Mouse (Mus musculus): ENCODE data around the gene Gm20518. TPM values are rescaled to one million over a fixed set of nuclear protein-coding genes. Genes with fewer than 3 reads are reported as not detected.

Gene Gm20518
- total RNA-seq, 2 experiments from 2014 or later, result 2.2 to 2.6 TPM

- no peak for DNase-seq (ENCODE audit: low spot score in 2 of 2)
- Histone ChIP-seq H3K4me3 (no peak overlapping the region), H3K27ac (peak overlapping the region; percentile 83)
- TF ChIP-seq CTCF (conservative IDR thresholded peaks at IDR 0.05), result no peak
Measured at GRCm38 (mm10) chr16:17851860-17852259, 39.6 kb downstream of the Gm20518 start.

GRCm38 (mm10) chr16:17851331-17851730 lies 40.1 kb downstream of the Gm20518 start:
- TF ChIP-seq CTCF (conservative IDR thresholded peaks at IDR 0.05), result no peak
- H3K27ac ChIP-seq, result peak overlapping the region; percentile 83
- no peak for DNase-seq (ENCODE audit: low spot score in 2 of 2)
- H3K4me3 ChIP-seq, result no peak overlapping the region

DNA sequence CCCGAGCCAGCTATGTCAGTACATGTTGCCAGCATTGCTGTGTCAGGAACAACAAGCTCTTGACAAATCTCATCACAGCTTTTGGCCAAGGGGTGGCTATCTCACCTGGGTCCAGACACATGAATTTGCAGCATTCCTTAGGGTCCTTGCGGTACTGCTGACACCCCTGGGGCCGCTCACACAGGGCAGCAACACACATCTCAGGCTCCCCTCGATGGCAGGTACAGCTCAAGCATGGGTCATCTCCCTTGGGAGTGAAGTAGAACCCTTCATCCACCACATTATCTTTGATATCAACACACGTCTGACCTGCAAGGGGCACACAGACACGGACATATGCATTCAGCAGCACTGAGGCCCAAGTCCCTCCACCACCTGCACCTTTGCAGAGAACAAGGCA lies 42.0 kb downstream of the Gm20518 start:
- peak overlapping the region; percentile 60; the same call in 1 of the 2 replicates for H3K27ac ChIP-seq
- DNase-seq (ENCODE audit: low spot score in 2 of 2), result no peak
- no peak overlapping the region for H3K4me3 ChIP-seq
- TF ChIP-seq CTCF (conservative IDR thresholded peaks at IDR 0.05), result no peak

DNA sequence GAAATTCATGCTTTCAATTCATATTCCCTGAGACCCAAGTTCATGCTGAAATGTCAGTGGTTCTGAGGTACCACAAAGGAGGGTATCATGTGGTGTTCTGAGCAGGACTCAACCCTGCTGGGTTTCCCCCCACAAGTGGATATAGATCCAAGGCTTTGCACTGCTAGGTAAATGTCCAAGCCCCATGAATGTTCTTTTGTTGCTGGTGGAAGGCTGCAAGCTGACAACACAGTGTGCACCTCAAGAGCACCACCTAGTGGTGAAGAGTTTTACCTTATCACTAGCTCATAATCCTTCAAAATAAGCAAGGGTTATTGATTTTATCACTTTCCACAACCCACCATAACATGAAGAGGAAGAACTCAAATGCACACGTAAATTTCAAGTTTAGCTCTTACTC lies 42.5 kb downstream of the Gm20518 start:
- no peak overlapping the region for H3K4me3 ChIP-seq
- DNase-seq (ENCODE audit: low spot score in 2 of 2), result peak; percentile 67 to 78
- peak overlapping the region; percentile 60 for H3K27ac ChIP-seq
- TF ChIP-seq CTCF (conservative IDR thresholded peaks at IDR 0.05), result peak; percentile 98

DNA sequence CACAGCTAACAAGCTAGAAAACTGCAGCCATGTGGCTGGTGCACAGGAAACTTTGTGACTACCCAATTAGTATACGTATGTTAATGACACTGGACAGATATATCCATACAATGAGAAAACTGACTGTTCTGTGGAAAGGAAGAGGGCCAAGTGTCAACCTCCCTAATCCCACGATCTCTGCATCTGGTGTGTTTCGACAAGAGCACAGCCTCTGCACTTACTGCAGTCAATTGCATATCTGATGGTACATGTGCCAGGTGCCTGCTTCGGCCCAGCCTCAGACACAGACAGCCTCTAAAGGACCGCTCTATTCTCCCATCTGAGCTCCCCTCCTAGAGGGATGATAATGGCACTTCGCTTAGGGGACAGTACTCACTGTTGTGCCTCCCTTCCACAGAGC lies 43.0 kb downstream of the Gm20518 start:
- no peak for DNase-seq (ENCODE audit: low spot score in 2 of 2)
- H3K4me3 ChIP-seq, result no peak overlapping the region
- H3K27ac ChIP-seq, result peak overlapping the region; percentile 60
- TF ChIP-seq CTCF (conservative IDR thresholded peaks at IDR 0.05), result no peak

DNA sequence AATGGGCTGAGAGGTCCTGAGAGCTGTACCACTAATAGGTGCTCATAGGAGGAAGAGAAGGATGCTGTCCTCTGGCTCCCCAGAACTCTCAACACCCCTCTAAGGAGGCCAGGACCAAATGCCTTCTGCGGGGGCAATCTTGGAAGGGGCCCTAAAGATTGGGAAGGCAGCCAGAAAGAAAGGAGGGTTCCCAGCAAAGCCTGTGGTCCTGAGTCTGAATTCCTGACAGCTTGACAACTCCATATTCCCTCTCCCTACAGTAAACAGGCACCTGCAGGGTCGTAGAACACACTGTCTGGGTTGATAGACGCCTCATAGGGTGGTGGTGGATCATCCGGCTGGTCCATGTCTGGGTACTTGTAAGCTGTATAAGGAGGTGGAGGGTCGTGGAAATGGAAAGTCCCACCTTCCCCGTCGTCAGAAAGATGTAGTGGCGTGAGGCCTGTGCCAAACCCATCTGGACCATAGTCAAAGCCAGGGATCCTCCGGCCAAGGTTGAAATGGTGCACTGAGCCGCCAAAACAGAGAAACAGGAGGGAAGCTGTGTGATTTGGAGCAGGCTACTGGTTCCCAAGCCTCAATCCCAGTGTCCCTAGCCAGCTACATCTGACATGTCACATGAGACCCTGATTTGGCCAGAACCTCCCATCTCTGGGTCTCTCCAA lies 47.6 kb downstream of the Gm20518 start:
- H3K4me3 ChIP-seq, result no peak overlapping the region
- no peak for TF ChIP-seq CTCF (conservative IDR thresholded peaks at IDR 0.05)
- no peak for DNase-seq (ENCODE audit: low spot score in 2 of 2)
- H3K27ac ChIP-seq, result no peak overlapping the region

DNA sequence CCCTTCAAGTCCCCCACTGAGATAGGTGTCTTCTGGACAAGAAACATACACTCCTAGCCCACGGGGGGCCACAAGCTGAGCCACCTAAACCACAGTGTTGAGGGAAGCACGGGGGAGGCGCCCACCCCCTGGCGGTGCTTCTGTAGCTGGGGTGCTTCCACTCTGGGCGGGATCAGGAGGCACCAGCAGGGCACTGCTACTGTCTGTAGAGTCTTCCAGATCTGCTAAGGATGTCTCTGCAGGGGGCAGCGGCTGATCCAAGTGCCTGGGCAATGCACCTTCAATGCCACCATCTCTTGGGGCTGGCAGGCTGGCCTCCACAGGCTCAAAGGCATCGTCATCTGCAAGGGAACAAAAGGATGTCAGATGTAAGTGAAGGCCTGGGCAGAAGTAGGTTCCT lies 49.0 kb downstream of the Gm20518 start:
- H3K4me3 ChIP-seq, result no peak overlapping the region
- DNase-seq (ENCODE audit: low spot score in 2 of 2), result no peak
- H3K27ac ChIP-seq, result no peak overlapping the region
- TF ChIP-seq CTCF (conservative IDR thresholded peaks at IDR 0.05), result no peak

GRCm38 (mm10) chr16:17839976-17840375 lies 51.5 kb downstream of the Gm20518 start:
- Histone ChIP-seq H3K4me3 (no peak overlapping the region), H3K27ac (peak overlapping the region; percentile 18; the same call in 1 of the 2 replicates)
- DNase-seq (ENCODE audit: low spot score in 2 of 2), result no peak
- TF ChIP-seq CTCF (conservative IDR thresholded peaks at IDR 0.05), result no peak

- no peak for TF ChIP-seq CTCF (conservative IDR thresholded peaks at IDR 0.05)
- DNase-seq (ENCODE audit: low spot score in 2 of 2), result no peak
- Histone ChIP-seq H3K27ac (no peak within 1 kb of the TSS), H3K4me3 (no peak within 1 kb of the TSS)
Measured at GRCm38 (mm10) chr16:17838051-17838450, 53.4 kb downstream of the Gm20518 start, which contains the start of gene Car15. Car15 (minus strand) TSS chr16:17838364.

DNA sequence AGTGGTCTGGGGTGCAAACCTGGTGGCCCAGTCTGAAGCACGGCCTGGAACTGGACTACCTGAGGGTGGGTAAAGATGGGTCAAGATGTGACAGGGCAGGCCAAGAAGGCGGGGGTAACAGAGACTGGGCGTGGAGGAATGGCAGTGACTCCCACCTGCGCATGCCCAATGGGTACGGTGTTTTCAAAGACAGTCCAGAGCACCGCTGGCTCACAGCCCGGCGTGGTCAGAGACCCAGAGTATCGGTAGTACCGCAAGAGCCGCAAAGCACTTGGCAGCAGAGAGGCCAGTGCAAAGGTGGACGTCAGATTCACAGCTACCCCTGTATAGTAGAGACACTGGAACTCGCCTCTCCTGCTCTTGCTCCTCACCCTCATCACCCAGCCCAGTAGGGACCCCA lies 56.0 kb downstream of the Gm20518 start:
- no peak overlapping the region for H3K4me3 ChIP-seq
- no peak for DNase-seq (ENCODE audit: low spot score in 2 of 2)
- H3K27ac ChIP-seq, result no peak overlapping the region
- no peak for TF ChIP-seq CTCF (conservative IDR thresholded peaks at IDR 0.05)

DNA sequence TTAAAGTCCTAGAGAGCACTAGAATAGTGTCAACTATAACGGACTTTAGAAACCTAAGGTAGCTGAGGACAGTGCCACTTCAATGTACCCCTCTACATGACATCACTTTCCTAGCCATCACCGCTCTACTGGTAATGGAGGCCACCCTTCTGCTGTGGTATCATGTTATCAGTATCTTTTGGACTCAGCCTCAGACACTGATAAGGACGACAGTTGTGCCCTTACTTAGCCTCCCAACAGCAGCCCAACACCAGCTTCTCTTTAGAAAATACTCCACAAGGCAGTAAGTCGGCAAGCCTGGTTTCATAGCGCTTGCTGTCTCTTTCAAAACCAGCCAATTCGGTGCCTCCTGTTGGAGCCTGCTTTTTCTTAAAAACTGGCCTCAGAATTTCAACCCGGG lies 56.9 kb downstream of the Gm20518 start:
- peak overlapping the region; percentile 95 for H3K27ac ChIP-seq
- no peak for DNase-seq (ENCODE audit: low spot score in 2 of 2)
- H3K4me3 ChIP-seq, result peak overlapping the region; percentile 72
- no peak for TF ChIP-seq CTCF (conservative IDR thresholded peaks at IDR 0.05)

DNA sequence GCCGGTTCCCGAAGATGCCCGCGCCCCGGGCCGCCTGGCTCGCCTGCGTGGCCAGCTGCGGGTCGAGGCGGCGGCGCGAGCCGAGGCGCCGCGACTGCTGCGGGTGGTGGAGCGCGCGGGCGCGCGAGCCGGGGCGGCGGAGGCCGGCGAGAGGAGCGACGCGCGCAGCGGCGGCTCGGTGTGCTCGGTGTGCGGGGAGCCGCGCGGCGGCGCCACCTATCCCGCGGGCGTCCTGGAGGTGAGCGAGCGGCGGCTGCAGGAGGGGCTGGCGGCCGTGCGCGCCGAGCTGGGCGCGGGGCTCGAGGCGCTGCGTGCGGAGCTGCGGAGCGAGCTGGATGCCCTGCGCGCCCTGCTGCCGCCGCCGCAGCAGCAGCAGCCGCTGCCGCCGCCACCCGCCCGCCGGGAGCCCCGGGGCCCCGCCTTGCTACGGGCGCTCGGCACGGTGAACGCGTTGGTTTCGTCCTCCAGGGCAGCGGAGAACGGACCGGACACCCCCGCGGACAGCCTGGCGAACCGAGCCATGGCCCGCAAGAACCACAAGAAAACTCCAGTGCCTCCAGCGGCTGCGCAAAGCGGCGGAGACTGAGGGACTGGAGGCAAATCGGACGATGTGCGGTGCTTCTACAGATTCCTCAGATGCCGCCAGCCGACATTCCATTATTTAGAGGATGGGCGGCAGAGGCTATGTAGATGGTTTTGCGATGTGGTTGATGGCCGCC lies 57.6 kb downstream of the Gm20518 start:
- TF ChIP-seq CTCF (conservative IDR thresholded peaks at IDR 0.05), result 0 out of 2 replicates have a peak, but pooled peaks have one; percentile 6
- DNase-seq (ENCODE audit: low spot score in 2 of 2), result peak; percentile 32 to 53

DNA sequence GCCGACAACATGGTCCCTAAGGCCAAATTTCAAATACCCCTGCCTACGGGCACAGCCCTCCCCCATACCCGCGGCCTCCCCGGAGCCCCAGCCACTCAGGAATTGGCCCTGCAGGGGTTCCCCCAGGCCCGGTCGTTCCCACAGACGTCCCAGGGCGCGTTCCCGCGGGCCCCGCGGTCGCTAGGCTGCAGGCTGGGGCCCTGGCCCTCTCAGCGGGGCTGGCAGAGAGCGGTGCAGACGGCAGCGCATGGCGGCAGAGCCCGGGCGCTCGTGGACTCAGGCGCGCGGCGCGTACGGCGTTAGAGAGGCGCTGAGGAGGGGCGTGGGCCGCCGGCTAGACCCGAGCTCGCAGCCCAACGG lies 58.2 kb downstream of the Gm20518 start:
- peak in 1 of 2 experiments; percentile 52 for DNase-seq (ENCODE audit: low spot score in 2 of 2)
- Histone ChIP-seq H3K4me3 (peak overlapping the region; percentile 72), H3K27ac (peak overlapping the region; percentile 95)
- no peak for TF ChIP-seq CTCF (conservative IDR thresholded peaks at IDR 0.05)

More for the DNA sequence above, 57.6 kb downstream of the Gm20518 start:
- Histone ChIP-seq H3K4me3 (peak overlapping the region; percentile 72), H3K27ac (peak overlapping the region; percentile 95)

- no peak for DNase-seq (ENCODE audit: low spot score in 2 of 2)
- TF ChIP-seq CTCF (conservative IDR thresholded peaks at IDR 0.05), result no peak
- H3K4me3 ChIP-seq, result peak within 1 kb of the TSS; percentile 72
- H3K27ac ChIP-seq, result peak within 1 kb of the TSS; percentile 95
Measured at GRCm38 (mm10) chr16:17832821-17833220, 58.6 kb downstream of the Gm20518 start, which contains the start of gene B830017H08Rik. B830017H08Rik (plus strand) TSS chr16:17833121.
